Mouse (Mus musculus) hindbrain, embryonic 12.5 days (tissue): ENCODE measurements around the gene AW549877. TPM values are rescaled to one million over a fixed set of nuclear protein-coding genes. Genes with fewer than 3 reads are reported as not detected.

Source experiments
- ATAC-seq: fragments of 200-750 bp; cut with Nextera tagmentation; 2 replicates; pipeline ENCODE4 v1.8.0; 2017; ENCODE audit warnings: moderate TSS enrichment; ENCODE audit not compliant: low FRiP score
- H3K27ac ChIP-seq: fragments of 300-500 bp; sonication (generic); 2 replicates; pipeline ENCODE4 v1.5.1; 2016; ENCODE audit warnings: mild to moderate bottlenecking
- H3K27me3 ChIP-seq: fragments of 300-500 bp; sonication (generic); 2 replicates; pipeline ENCODE4 v1.6.1; 2016; ENCODE audit warnings: mild to moderate bottlenecking
- H3K36me3 ChIP-seq: fragments of 300-500 bp; sonication (generic); 2 replicates; pipeline ENCODE4 v1.6.1; 2016; ENCODE audit warnings: mild to moderate bottlenecking
- H3K4me1 ChIP-seq: fragments of 300-500 bp; sonication (generic); 2 replicates; pipeline ENCODE4 v1.6.1; 2016
- H3K4me2 ChIP-seq: fragments of 300-500 bp; sonication (generic); replicated peaks from 2 replicates; pipeline ENCODE4 v1.6.1; 2016; ENCODE audit warnings: mild to moderate bottlenecking
- H3K4me3 ChIP-seq: fragments of 300-500 bp; sonication (generic); 2 replicates; pipeline ENCODE4 v1.5.1; 2016; ENCODE audit warnings: mild to moderate bottlenecking
- H3K9ac ChIP-seq: fragments of 300-500 bp; sonication (generic); 2 replicates; pipeline ENCODE4 v1.6.1; 2016; ENCODE audit warnings: mild to moderate bottlenecking, moderate library complexity
- H3K9me3 ChIP-seq: fragments of 300-500 bp; sonication (generic); replicated peaks from 2 replicates; pipeline ENCODE4 v1.6.1; 2016; ENCODE audit warnings: mild to moderate bottlenecking
- WGBS: fragments of 180-500 bp; shearing (Covaris S2); methylation state at CpG from one replicate; pipeline ENCODE4 v1.1.7; 2016; 5-methylcytosine and 5-hydroxymethylcytosine counted together
- polyA plus RNA-seq: library from polyadenylated mRNA; unstranded; fragments of >200 nt; fragmentation: Nextera tagmentation; extraction: Ambion mirVana; gene quantifications from 2 replicates; pipeline ENCODE4 v1.2.1, GENCODE M21; 2016

AW549877 gene
- polyA plus RNA-seq, 1 experiment from 2014 or later: 57.2 TPM

- peak; percentile 96 for ATAC-seq
- peak within 1 kb of the TSS; percentile 62 for H3K4me2 ChIP-seq
- H3K9ac ChIP-seq: peak within 1 kb of the TSS; percentile 94
- H3K27ac ChIP-seq: peak within 1 kb of the TSS; percentile 96
- peak within 1 kb of the TSS; percentile 74 for H3K4me3 ChIP-seq
- H3K9me3 ChIP-seq: no peaks in the 10 kb centered on the region
- H3K27me3 ChIP-seq: no peaks in the 10 kb centered on the region
- no peaks in the 10 kb centered on the region for H3K4me1 ChIP-seq
- 2% methylated on average over 61 of the region's 61 CpGs for WGBS
- peaks cover 7% of the 10 kb centered on the region; the same call in 1 of the 2 replicates for H3K36me3 ChIP-seq
Measured at GRCm38 (mm10) chr15:3979061-3979848, 16.3 kb downstream of the AW549877 start, which contains the start of gene Fbxo4. Gene Fbxo4, minus strand, starts transcription at chr15:3979573.

- no peaks in the 10 kb centered on the region for H3K9me3 ChIP-seq
- H3K27ac ChIP-seq: no peak overlapping the region
- no peak overlapping the region for H3K9ac ChIP-seq
- H3K4me1 ChIP-seq: no peaks in the 10 kb centered on the region
- H3K27me3 ChIP-seq: no peaks in the 10 kb centered on the region
- H3K4me3 ChIP-seq: no peak overlapping the region
- 0 out of 2 replicates have a peak, but pooled peaks cover 4% of the 10 kb centered on the region for H3K36me3 ChIP-seq
- no peak for ATAC-seq
- no peak overlapping the region for H3K4me2 ChIP-seq
- 88% methylated on average over 2 of the region's 2 CpGs for WGBS
Measured at GRCm38 (mm10) chr15:3978279-3978678, 17.3 kb downstream of the AW549877 start.

GRCm38 (mm10) chr15:3973300-3973699 is 22.2 kb downstream of the AW549877 start:
- no peaks in the 10 kb centered on the region for H3K9me3 ChIP-seq
- 95% methylated on average over 3 of the region's 3 CpGs for WGBS
- no peak overlapping the region for H3K4me3 ChIP-seq
- H3K27ac ChIP-seq: no peak overlapping the region
- H3K9ac ChIP-seq: no peak overlapping the region
- H3K4me2 ChIP-seq: no peak overlapping the region
- ATAC-seq: no peak
- H3K27me3 ChIP-seq: no peaks in the 10 kb centered on the region
- H3K4me1 ChIP-seq: no peaks in the 10 kb centered on the region
- H3K36me3 ChIP-seq: no peaks in the 10 kb centered on the region

- no peaks in the 10 kb centered on the region for H3K36me3 ChIP-seq
- no peak for ATAC-seq
- WGBS: 97% methylated on average over 6 of the region's 6 CpGs
- H3K9me3 ChIP-seq: no peaks in the 10 kb centered on the region
- no peak overlapping the region for H3K4me2 ChIP-seq
- no peak overlapping the region for H3K9ac ChIP-seq
- H3K4me1 ChIP-seq: no peaks in the 10 kb centered on the region
- no peak overlapping the region for H3K27ac ChIP-seq
- no peaks in the 10 kb centered on the region for H3K27me3 ChIP-seq
- no peak overlapping the region for H3K4me3 ChIP-seq
Measured at GRCm38 (mm10) chr15:3970193-3970592, 25.4 kb downstream of the AW549877 start.

- ATAC-seq: no peak
- Histone ChIP-seq H3K9me3 (no peaks in the 10 kb centered on the region), H3K36me3 (no peaks in the 10 kb centered on the region), H3K4me2 (no peak overlapping the region), H3K27ac (no peak overlapping the region), H3K9ac (no peak overlapping the region), H3K27me3 (no peaks in the 10 kb centered on the region), H3K4me1 (no peaks in the 10 kb centered on the region), H3K4me3 (no peak overlapping the region)
- 93% methylated on average over 14 of the region's 14 CpGs for WGBS
Measured at GRCm38 (mm10) chr15:3969743-3970142, 25.8 kb downstream of the AW549877 start.

GRCm38 (mm10) chr15:3962251-3962650 is 33.3 kb downstream of the AW549877 start:
- H3K36me3 ChIP-seq: no peaks in the 10 kb centered on the region

GRCm38 (mm10) chr15:3960094-3960493 is 35.5 kb downstream of the AW549877 start:
- Histone ChIP-seq H3K9ac (no peak overlapping the region), H3K4me1 (no peaks in the 10 kb centered on the region), H3K4me2 (no peak overlapping the region), H3K36me3 (no peaks in the 10 kb centered on the region), H3K9me3 (no peaks in the 10 kb centered on the region), H3K27ac (no peak overlapping the region), H3K27me3 (no peaks in the 10 kb centered on the region), H3K4me3 (no peak overlapping the region)
- no peak for ATAC-seq
- 61% methylated on average over 1 of the region's 1 CpGs for WGBS

More at GRCm38 (mm10) chr15:3962251-3962650, 33.3 kb downstream of the AW549877 start:
- Histone ChIP-seq H3K4me3 (no peak overlapping the region), H3K9ac (no peak overlapping the region), H3K27ac (no peak overlapping the region), H3K4me1 (no peaks in the 10 kb centered on the region), H3K27me3 (no peaks in the 10 kb centered on the region), H3K9me3 (no peaks in the 10 kb centered on the region), H3K4me2 (no peak overlapping the region)
- ATAC-seq: no peak
- WGBS: 82% methylated on average over 8 of the region's 8 CpGs

- Histone ChIP-seq H3K4me3 (no peak overlapping the region), H3K27me3 (no peaks in the 10 kb centered on the region), H3K36me3 (no peaks in the 10 kb centered on the region), H3K4me2 (no peak overlapping the region), H3K9me3 (no peaks in the 10 kb centered on the region), H3K27ac (no peak overlapping the region), H3K9ac (no peak overlapping the region), H3K4me1 (no peaks in the 10 kb centered on the region)
- 27% methylated on average over 4 of the region's 4 CpGs for WGBS
- ATAC-seq: no peak
Measured at GRCm38 (mm10) chr15:3957982-3958381, 37.6 kb downstream of the AW549877 start.

- no peaks in the 10 kb centered on the region for H3K36me3 ChIP-seq
- H3K9ac ChIP-seq: no peak overlapping the region
- H3K9me3 ChIP-seq: no peaks in the 10 kb centered on the region
- WGBS: 79% methylated on average over 2 of the region's 2 CpGs
- H3K4me3 ChIP-seq: no peak overlapping the region
- H3K27ac ChIP-seq: no peak overlapping the region
- no peaks in the 10 kb centered on the region for H3K27me3 ChIP-seq
- H3K4me1 ChIP-seq: no peaks in the 10 kb centered on the region
- ATAC-seq: no peak
- no peak overlapping the region for H3K4me2 ChIP-seq
Measured at GRCm38 (mm10) chr15:3954971-3955370, 40.6 kb downstream of the AW549877 start.

GRCm38 (mm10) chr15:3938132-3938531 is 57.4 kb downstream of the AW549877 start:
- no peak for ATAC-seq
- no peak overlapping the region for H3K4me3 ChIP-seq
- no peaks in the 10 kb centered on the region for H3K27me3 ChIP-seq
- no peaks in the 10 kb centered on the region for H3K4me1 ChIP-seq
- no peak overlapping the region for H3K4me2 ChIP-seq
- no peaks in the 10 kb centered on the region for H3K36me3 ChIP-seq
- no peak overlapping the region for H3K27ac ChIP-seq
- 88% methylated on average over 2 of the region's 2 CpGs for WGBS
- no peaks in the 10 kb centered on the region for H3K9me3 ChIP-seq
- H3K9ac ChIP-seq: no peak overlapping the region

GRCm38 (mm10) chr15:3936056-3936455 is 59.5 kb downstream of the AW549877 start:
- no peak for ATAC-seq
- WGBS: 92% methylated on average over 3 of the region's 3 CpGs

GRCm38 (mm10) chr15:3933466-3933865 is 62.1 kb downstream of the AW549877 start:
- H3K9ac ChIP-seq: no peak overlapping the region
- H3K27me3 ChIP-seq: no peaks in the 10 kb centered on the region
- no peak overlapping the region for H3K4me3 ChIP-seq
- no peaks in the 10 kb centered on the region for H3K4me1 ChIP-seq
- 78% methylated on average over 4 of the region's 4 CpGs for WGBS
- no peak overlapping the region for H3K27ac ChIP-seq
- H3K4me2 ChIP-seq: no peak overlapping the region
- H3K9me3 ChIP-seq: no peaks in the 10 kb centered on the region
- H3K36me3 ChIP-seq: no peaks in the 10 kb centered on the region
- ATAC-seq: no peak

More at GRCm38 (mm10) chr15:3936056-3936455, 59.5 kb downstream of the AW549877 start:
- Histone ChIP-seq H3K36me3 (no peaks in the 10 kb centered on the region), H3K4me3 (no peak overlapping the region), H3K27ac (no peak overlapping the region), H3K9me3 (no peaks in the 10 kb centered on the region), H3K27me3 (no peaks in the 10 kb centered on the region), H3K9ac (no peak overlapping the region), H3K4me1 (no peaks in the 10 kb centered on the region), H3K4me2 (no peak overlapping the region)
